Mouse (Mus musculus): ENCODE measurements around the gene Ppp4r4.

GRCm38 (mm10) chr12:103569690-103570089, 37.6 kb downstream of the Ppp4r4 start:
- no peak for TF ChIP-seq CTCF (IDR thresholded peaks at IDR 0.05; ENCODE audit: low read depth, low read length)
- no peak for TF ChIP-seq TAL1 (conservative IDR thresholded peaks at IDR 0.05; ENCODE audit: low read depth, low read length)
- TF ChIP-seq POLR2AphosphoS5 (IDR thresholded peaks at IDR 0.05; ENCODE audit: insufficient replicate concordance, low read depth, low read length), result no peak
